Comparison of ENCODE assay signal across 15 mouse cellular contexts in genomic region chr8:53613577-53614287, GRCm38 (mm10).
"Had no signal": no experiment of that assay in that cellular context is flagged by ENCODE, and none has a peak within 500 bp of the region (broad histone marks: within the 10 kb centered on the region; RNA-seq: fewer than 3 reads in every experiment).

No protein-coding gene starts in this region.

- H3K9me3 ChIP-seq: kidney, embryonic 15.5 days; limb, embryonic 15.5 days; megakaryocyte, embryonic 14.5 days; midbrain, embryonic 15.5 days had no signal

- H3K36me3 ChIP-seq: limb, embryonic 15.5 days; midbrain, embryonic 15.5 days had no signal

- H3K4me3 ChIP-seq: kidney, embryonic 15.5 days; left cerebral cortex, adult 2 months; limb, embryonic 15.5 days; megakaryocyte, embryonic 14.5 days; midbrain, embryonic 15.5 days had no signal

- H3K4me1 ChIP-seq: kidney, embryonic 15.5 days; limb, embryonic 15.5 days; midbrain, embryonic 15.5 days had no signal

- H3K9ac ChIP-seq: kidney, embryonic 15.5 days; limb, embryonic 15.5 days; midbrain, embryonic 15.5 days had no signal

- H3K27me3 ChIP-seq: kidney, embryonic 15.5 days; limb, embryonic 15.5 days; megakaryocyte, embryonic 14.5 days; midbrain, embryonic 15.5 days had no signal

- H3K4me2 ChIP-seq: kidney, embryonic 15.5 days; limb, embryonic 15.5 days; midbrain, embryonic 11.5 days; midbrain, embryonic 15.5 days had no signal

- DNase-seq: kidney, adult 18-20 months; kidney, postnatal 25 days; lung, adult 2 months; lung, postnatal 36 days; right cerebral cortex, adult 18-20 months; right cerebral cortex, postnatal 25 days; thymus, postnatal 4 days had no signal

- H3K27ac ChIP-seq: kidney, embryonic 15.5 days; left cerebral cortex, adult 2 months; limb, embryonic 15.5 days; midbrain, embryonic 15.5 days; stomach, postnatal 0 days had no signal

- ATAC-seq: lung, postnatal 0 days; midbrain, embryonic 15.5 days had no signal
